Mouse (Mus musculus) limb, embryonic 11.5 days (tissue): ENCODE data around the gene Prkab1. TPM values are rescaled to one million over a fixed set of nuclear protein-coding genes. Genes with fewer than 3 reads are reported as not detected.

Experiments
- ATAC-seq: fragments of 200-750 bp; cut with Nextera tagmentation; 2 replicates; pipeline ENCODE4 v1.8.0; 2017; ENCODE audit warnings: low read depth; ENCODE audit not compliant: insufficient number of reproducible peaks, low FRiP score, low TSS enrichment
- DNase-seq: peaks from one replicate; pipeline ENCODE4 v3.0.0-alpha.2; 2015; ENCODE audit warnings: low spot score
- H3K27ac ChIP-seq: fragments of 300-500 bp; sonication (generic); replicated peaks from 2 replicates; pipeline ENCODE4 v1.5.1; 2014; ENCODE audit warnings: low read depth, mild to moderate bottlenecking, low read length
- H3K27me3 ChIP-seq: fragments of 300-500 bp; sonication (generic); 2 replicates; pipeline ENCODE4 v1.6.1; 2014; ENCODE audit warnings: mild to moderate bottlenecking, low read length, mixed read lengths; ENCODE audit not compliant: control insufficient read depth, insufficient read depth
- H3K36me3 ChIP-seq: fragments of 300-500 bp; sonication (generic); 2 replicates; pipeline ENCODE4 v1.6.1; 2014; ENCODE audit warnings: mild to moderate bottlenecking, low read length, moderate library complexity, mixed read lengths; ENCODE audit not compliant: control insufficient read depth, insufficient read depth
- H3K4me1 ChIP-seq: fragments of 300-500 bp; sonication (generic); 2 replicates; pipeline ENCODE4 v1.6.1; 2014; ENCODE audit warnings: low read length, mixed read lengths; ENCODE audit not compliant: control insufficient read depth, insufficient read depth
- H3K4me2 ChIP-seq: fragments of 300-500 bp; sonication (generic); 2 replicates; pipeline ENCODE4 v1.6.1; 2014; ENCODE audit warnings: low read depth, mild to moderate bottlenecking, moderate library complexity; ENCODE audit not compliant: severe bottlenecking
- H3K4me3 ChIP-seq: fragments of 300-500 bp; sonication (generic); 2 replicates; pipeline ENCODE4 v1.5.1; 2014; ENCODE audit warnings: low read depth, low read length
- H3K9ac ChIP-seq: fragments of 300-500 bp; sonication (generic); 2 replicates; pipeline ENCODE4 v1.6.1; 2014; ENCODE audit warnings: mild to moderate bottlenecking, low read length
- H3K9me3 ChIP-seq: fragments of 300-500 bp; sonication (generic); 2 replicates; pipeline ENCODE4 v1.6.1; 2016; ENCODE audit warnings: low read length; ENCODE audit not compliant: control insufficient read depth
- WGBS: fragments of 180-500 bp; shearing (Covaris S2); extraction: QIAGEN DNeasy Blood & Tissue Kit; methylation state at CpG from one replicate; pipeline ENCODE4 v1.1.7; 2014; 5-methylcytosine and 5-hydroxymethylcytosine counted together
- polyA plus RNA-seq: library from polyadenylated mRNA; unstranded; fragments of >200 nt; fragmentation: Nextera tagmentation; extraction: Ambion mirVana; gene quantifications from 2 replicates; pipeline ENCODE4 v1.2.1, GENCODE M21; 2014

The Prkab1 gene
- polyA plus RNA-seq, 1 experiment from 2014 or later = 67.1 TPM

GRCm38 (mm10) chr5:115982671-115983373, 41.5 kb downstream of the Prkab1 start:
- Histone ChIP-seq H3K4me2 (no peak overlapping the region), H3K4me1 (no peaks in the 10 kb centered on the region), H3K9me3 (no peaks in the 10 kb centered on the region), H3K36me3 (peaks cover 17% of the 10 kb centered on the region), H3K27me3 (no peaks in the 10 kb centered on the region), H3K27ac (no peak overlapping the region), H3K9ac (no peak overlapping the region), H3K4me3 (no peak overlapping the region)
- ATAC-seq (no peak), DNase-seq (peak; percentile 23)
- WGBS = 77% methylated on average over 7 of the region's 7 CpGs

DNA sequence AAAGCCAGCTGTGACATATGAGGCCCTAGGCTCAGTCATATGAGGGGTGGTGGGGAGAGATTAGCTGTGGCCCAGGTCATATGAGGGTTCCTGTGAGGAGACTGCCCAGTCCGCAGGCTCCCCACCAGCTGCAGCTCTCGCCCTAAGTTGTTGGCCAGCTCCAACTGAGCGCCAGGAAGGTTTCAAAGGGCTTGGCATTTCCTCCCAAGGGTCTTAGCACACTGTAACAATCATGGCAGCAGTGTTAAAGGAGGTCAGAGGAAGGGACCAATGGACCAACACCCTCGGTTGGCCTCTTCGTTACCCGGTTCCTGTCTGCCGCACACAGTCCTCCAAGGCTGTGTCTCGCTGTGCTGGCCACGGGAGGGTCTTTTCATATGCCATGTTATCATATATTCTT, 43.8 kb downstream of the Prkab1 start:
- H3K9ac ChIP-seq = no peak overlapping the region
- H3K27me3 ChIP-seq = no peaks in the 10 kb centered on the region
- no peak overlapping the region for H3K27ac ChIP-seq
- H3K4me1 ChIP-seq = no peaks in the 10 kb centered on the region
- no peak for DNase-seq
- no peak for ATAC-seq
- no peak overlapping the region for H3K4me3 ChIP-seq
- H3K4me2 ChIP-seq = no peak overlapping the region
- WGBS = 80% methylated on average over 9 of the region's 9 CpGs
- no peaks in the 10 kb centered on the region for H3K9me3 ChIP-seq
- H3K36me3 ChIP-seq = peaks cover 20% of the 10 kb centered on the region

DNA sequence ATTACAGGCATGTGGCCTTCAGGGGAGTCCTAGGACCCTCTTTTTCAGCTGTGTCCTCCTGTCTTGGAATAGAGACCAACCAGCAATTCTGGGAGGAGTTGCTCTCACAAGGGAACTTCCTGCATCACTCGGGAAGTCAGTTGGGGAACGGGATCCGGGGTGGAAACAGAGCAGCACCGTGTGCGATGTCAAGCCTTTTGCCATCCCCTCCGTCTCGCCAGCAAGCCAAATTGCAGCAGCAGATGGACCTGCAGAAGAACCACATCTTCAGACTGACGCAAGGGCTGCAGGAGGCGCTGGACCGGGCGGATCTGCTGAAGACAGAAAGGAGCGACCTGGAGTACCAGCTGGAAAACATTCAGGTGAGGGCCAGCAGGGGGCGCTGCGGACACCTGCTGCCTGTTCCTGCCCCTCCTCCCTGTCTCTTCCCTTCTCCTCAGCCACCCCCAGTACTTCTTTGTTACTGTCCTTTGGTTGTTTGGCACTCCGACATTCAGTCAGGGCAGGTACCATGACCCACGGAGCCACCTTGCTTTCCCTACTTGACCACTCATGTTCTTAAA, 45.1 kb downstream of the Prkab1 start:
- H3K36me3 ChIP-seq = peaks cover 23% of the 10 kb centered on the region
- H3K9me3 ChIP-seq = no peaks in the 10 kb centered on the region
- H3K27ac ChIP-seq = no peak overlapping the region
- WGBS = 53% methylated on average over 16 of the region's 16 CpGs
- no peak overlapping the region for H3K4me3 ChIP-seq
- ATAC-seq (no peak), DNase-seq (peak; percentile 37)
- H3K4me1 ChIP-seq = no peaks in the 10 kb centered on the region
- H3K9ac ChIP-seq = no peak overlapping the region
- no peak overlapping the region for H3K4me2 ChIP-seq
- no peaks in the 10 kb centered on the region for H3K27me3 ChIP-seq

- H3K9me3 ChIP-seq = no peaks in the 10 kb centered on the region
- H3K36me3 ChIP-seq = peaks cover 23% of the 10 kb centered on the region
- H3K9ac ChIP-seq = no peak overlapping the region
- no peak overlapping the region for H3K4me3 ChIP-seq
- DNase-seq (no peak), ATAC-seq (0 out of 2 replicates have a peak, but pooled peaks have one; percentile 44)
- H3K27me3 ChIP-seq = no peaks in the 10 kb centered on the region
- no peak overlapping the region for H3K4me2 ChIP-seq
- no peak overlapping the region for H3K27ac ChIP-seq
- WGBS = 67% methylated on average over 5 of the region's 5 CpGs
- no peaks in the 10 kb centered on the region for H3K4me1 ChIP-seq
Measured at GRCm38 (mm10) chr5:115978255-115978654, 46.1 kb downstream of the Prkab1 start.

- no peak overlapping the region for H3K4me2 ChIP-seq
- 70% methylated on average over 10 of the region's 10 CpGs for WGBS
- H3K27me3 ChIP-seq = no peaks in the 10 kb centered on the region
- H3K36me3 ChIP-seq = peaks cover 22% of the 10 kb centered on the region
- DNase-seq (no peak), ATAC-seq (no peak)
- no peak overlapping the region for H3K9ac ChIP-seq
- no peak overlapping the region for H3K4me3 ChIP-seq
- no peaks in the 10 kb centered on the region for H3K4me1 ChIP-seq
- H3K9me3 ChIP-seq = no peaks in the 10 kb centered on the region
- no peak overlapping the region for H3K27ac ChIP-seq
Measured at GRCm38 (mm10) chr5:115977757-115978156, 46.6 kb downstream of the Prkab1 start.

DNA sequence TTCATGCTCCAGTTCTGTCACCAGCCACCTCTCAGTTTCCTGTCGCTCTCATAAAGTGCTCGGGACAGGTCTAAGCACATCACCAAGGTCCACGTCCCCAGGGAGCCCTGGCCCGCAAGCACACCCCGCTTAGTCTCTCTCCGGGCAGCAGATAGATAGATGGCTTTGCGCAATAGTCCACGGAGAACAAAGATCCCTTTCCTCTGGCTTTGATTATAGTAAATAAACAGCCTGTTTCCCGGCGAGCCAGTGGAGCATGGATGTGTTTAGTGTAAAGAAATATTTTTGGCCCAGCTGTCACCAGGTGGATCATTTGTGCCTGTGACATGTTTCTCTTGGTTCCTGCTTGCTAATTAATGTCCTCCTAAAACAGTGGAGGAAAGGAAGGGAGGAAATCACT, 47.0 kb downstream of the Prkab1 start:
- Histone ChIP-seq H3K36me3 (peaks cover 22% of the 10 kb centered on the region), H3K4me1 (no peaks in the 10 kb centered on the region), H3K27me3 (no peaks in the 10 kb centered on the region), H3K4me2 (no peak overlapping the region), H3K27ac (no peak overlapping the region), H3K9me3 (no peaks in the 10 kb centered on the region), H3K9ac (no peak overlapping the region), H3K4me3 (no peak overlapping the region)
- no peak for ATAC-seq
- WGBS = 53% methylated on average over 10 of the region's 10 CpGs
- DNase-seq = no peak

DNA sequence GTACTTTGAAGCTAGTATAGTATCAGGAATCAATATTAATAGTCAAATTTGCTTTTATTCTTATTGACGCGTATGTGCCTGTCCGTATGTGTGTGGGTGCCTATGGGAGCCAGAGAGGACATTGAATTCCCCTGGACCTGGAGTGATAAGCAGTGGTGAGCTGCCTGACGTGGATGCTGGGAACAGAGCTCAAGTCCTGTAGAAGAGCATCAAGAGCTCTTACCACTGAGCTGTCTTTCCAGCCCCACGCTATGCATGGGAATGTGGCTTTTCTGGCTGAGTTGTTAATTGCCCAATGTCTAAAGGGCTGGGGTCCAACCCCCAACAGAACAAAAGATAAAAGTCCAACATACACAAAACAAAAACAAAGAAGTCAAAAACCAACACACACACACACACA, 47.9 kb downstream of the Prkab1 start:
- Histone ChIP-seq H3K4me1 (no peaks in the 10 kb centered on the region), H3K27ac (no peak overlapping the region), H3K9me3 (no peaks in the 10 kb centered on the region), H3K36me3 (peaks cover 18% of the 10 kb centered on the region), H3K27me3 (no peaks in the 10 kb centered on the region), H3K4me3 (no peak overlapping the region), H3K4me2 (no peak overlapping the region), H3K9ac (no peak overlapping the region)
- no peak for ATAC-seq
- no peak for DNase-seq
- 96% methylated on average over 5 of the region's 5 CpGs for WGBS

DNA sequence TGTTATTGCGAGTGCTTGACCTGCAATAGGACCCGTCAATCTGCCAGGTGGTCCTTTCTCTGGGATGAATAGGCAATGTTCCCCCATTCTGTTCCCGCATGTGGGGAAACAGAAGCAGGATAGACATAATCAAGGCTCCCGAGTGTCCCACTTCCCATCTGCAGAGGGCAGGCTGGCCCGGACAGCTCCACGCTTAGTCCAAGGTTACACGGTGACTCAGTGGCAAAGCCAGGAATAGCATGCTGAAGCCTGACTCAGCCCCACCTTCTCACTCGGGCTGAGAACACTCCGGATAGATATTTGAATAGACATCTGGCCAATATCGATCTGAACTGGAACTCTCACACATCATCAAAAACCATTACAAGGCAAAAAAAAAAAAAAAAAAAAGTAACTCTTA, 48.6 kb downstream of the Prkab1 start:
- ATAC-seq = no peak
- Histone ChIP-seq H3K36me3 (peaks cover 17% of the 10 kb centered on the region), H3K4me3 (no peak overlapping the region), H3K27ac (no peak overlapping the region), H3K9ac (no peak overlapping the region), H3K27me3 (no peaks in the 10 kb centered on the region), H3K4me1 (no peaks in the 10 kb centered on the region), H3K4me2 (no peak overlapping the region), H3K9me3 (no peaks in the 10 kb centered on the region)
- WGBS = 94% methylated on average over 10 of the region's 10 CpGs
- no peak for DNase-seq
